Mouse (Mus musculus): ENCODE results near the gene Ppm1k. TPM values are rescaled to one million over a fixed set of nuclear protein-coding genes. Genes with fewer than 3 reads are reported as not detected.
A peak's percentile ranks its signal among the peaks of the same experiment; 100 is the strongest.
"Not testable (repeated sequence)": the region's sequence is repeated elsewhere in the genome, so short reads cannot be mapped to it uniquely, and the experiment has no call there.

The Ppm1k gene
- polyA plus RNA-seq, 1 experiment from 2014 or later = 5.7 TPM

- H3K9ac ChIP-seq (ENCODE audit: low read length) = no peak overlapping the region
- H3K27ac ChIP-seq (ENCODE audit: low read depth, low read length) = no peak overlapping the region
- no peak overlapping the region for H3K4me2 ChIP-seq
- no peak overlapping the region for H3K4me3 ChIP-seq (ENCODE audit: low read depth, low read length)
- ATAC-seq (ENCODE audit: low FRiP score) (no peak), DNase-seq (ENCODE audit: low spot score, missing footprints) (no peak)
- no peaks in the 10 kb centered on the region for H3K27me3 ChIP-seq (ENCODE audit: control insufficient read depth, insufficient read depth, low read length)
- no peaks in the 10 kb centered on the region for H3K36me3 ChIP-seq (ENCODE audit: control insufficient read depth, insufficient read depth, low read length)
- H3K9me3 ChIP-seq (ENCODE audit: control insufficient read depth, low read length) = no peaks in the 10 kb centered on the region
- no peaks in the 10 kb centered on the region for H3K4me1 ChIP-seq (ENCODE audit: control insufficient read depth, insufficient read depth, low read length)
- 53% methylated on average over 4 of the region's 4 CpGs for WGBS
Measured at GRCm38 (mm10) chr6:57557796-57558317, 22.6 kb upstream of the Ppm1k start.

GRCm38 (mm10) chr6:57551211-57551796, 16.0 kb upstream of the Ppm1k start:
- ATAC-seq (ENCODE audit: low FRiP score) (no peak), DNase-seq (ENCODE audit: low spot score, missing footprints) (no peak)
- Histone ChIP-seq H3K4me3 (ENCODE audit: low read depth, low read length) (no peak overlapping the region), H3K36me3 (ENCODE audit: control insufficient read depth, insufficient read depth, low read length) (no peaks in the 10 kb centered on the region), H3K27ac (ENCODE audit: low read depth, low read length) (no peak overlapping the region), H3K4me2 (no peak overlapping the region), H3K27me3 (ENCODE audit: control insufficient read depth, insufficient read depth, low read length) (no peaks in the 10 kb centered on the region), H3K9ac (ENCODE audit: low read length) (no peak overlapping the region), H3K9me3 (ENCODE audit: control insufficient read depth, low read length) (no peaks in the 10 kb centered on the region), H3K4me1 (ENCODE audit: control insufficient read depth, insufficient read depth, low read length) (no peaks in the 10 kb centered on the region)
- 77% methylated on average over 3 of the region's 3 CpGs for WGBS

GRCm38 (mm10) chr6:57544866-57545265, 9.6 kb upstream of the Ppm1k start:
- H3K9ac ChIP-seq (ENCODE audit: low read length) = no peak overlapping the region

GRCm38 (mm10) chr6:57543591-57543990, 8.3 kb upstream of the Ppm1k start:
- H3K27ac ChIP-seq (ENCODE audit: low read depth, low read length); H3K27me3 ChIP-seq (ENCODE audit: control insufficient read depth, insufficient read depth, low read length); ATAC-seq (ENCODE audit: low FRiP score); DNase-seq (ENCODE audit: low spot score, missing footprints); H3K9me3 ChIP-seq (ENCODE audit: control insufficient read depth, low read length); H3K36me3 ChIP-seq (ENCODE audit: control insufficient read depth, insufficient read depth, low read length); H3K4me2 ChIP-seq; H3K4me3 ChIP-seq (ENCODE audit: low read depth, low read length); H3K9ac ChIP-seq (ENCODE audit: low read length); H3K4me1 ChIP-seq (ENCODE audit: control insufficient read depth, insufficient read depth, low read length): not testable (repeated sequence)

More at GRCm38 (mm10) chr6:57544866-57545265, 9.6 kb upstream of the Ppm1k start:
- DNase-seq (ENCODE audit: low spot score, missing footprints) = no peak
- H3K4me2 ChIP-seq = no peak overlapping the region
- no peak for ATAC-seq (ENCODE audit: low FRiP score)
- no peaks in the 10 kb centered on the region for H3K4me1 ChIP-seq (ENCODE audit: control insufficient read depth, insufficient read depth, low read length)
- 77% methylated on average over 2 of the region's 2 CpGs for WGBS
- H3K4me3 ChIP-seq (ENCODE audit: low read depth, low read length) = no peak overlapping the region
- no peaks in the 10 kb centered on the region for H3K27me3 ChIP-seq (ENCODE audit: control insufficient read depth, insufficient read depth, low read length)
- H3K36me3 ChIP-seq (ENCODE audit: control insufficient read depth, insufficient read depth, low read length) = no peaks in the 10 kb centered on the region
- no peaks in the 10 kb centered on the region for H3K9me3 ChIP-seq (ENCODE audit: control insufficient read depth, low read length)
- H3K27ac ChIP-seq (ENCODE audit: low read depth, low read length) = no peak overlapping the region

GRCm38 (mm10) chr6:57541737-57542335, 6.6 kb upstream of the Ppm1k start:
- Histone ChIP-seq H3K4me3 (ENCODE audit: low read depth, low read length) (no peak overlapping the region), H3K36me3 (ENCODE audit: control insufficient read depth, insufficient read depth, low read length) (no peaks in the 10 kb centered on the region), H3K4me2 (no peak overlapping the region), H3K9me3 (ENCODE audit: control insufficient read depth, low read length) (no peaks in the 10 kb centered on the region), H3K9ac (ENCODE audit: low read length) (no peak overlapping the region), H3K27me3 (ENCODE audit: control insufficient read depth, insufficient read depth, low read length) (no peaks in the 10 kb centered on the region), H3K27ac (ENCODE audit: low read depth, low read length) (no peak overlapping the region), H3K4me1 (ENCODE audit: control insufficient read depth, insufficient read depth, low read length) (no peaks in the 10 kb centered on the region)
- WGBS = 83% methylated on average over 1 of the region's 1 CpGs
- ATAC-seq (ENCODE audit: low FRiP score) (no peak), DNase-seq (ENCODE audit: low spot score, missing footprints) (no peak)

GRCm38 (mm10) chr6:57540950-57541498, 5.8 kb upstream of the Ppm1k start:
- no peak overlapping the region for H3K27ac ChIP-seq (ENCODE audit: low read depth, low read length)
- no peaks in the 10 kb centered on the region for H3K27me3 ChIP-seq (ENCODE audit: control insufficient read depth, insufficient read depth, low read length)
- H3K9me3 ChIP-seq (ENCODE audit: control insufficient read depth, low read length) = no peaks in the 10 kb centered on the region
- no peak overlapping the region for H3K4me2 ChIP-seq
- H3K4me1 ChIP-seq (ENCODE audit: control insufficient read depth, insufficient read depth, low read length) = no peaks in the 10 kb centered on the region
- DNase-seq (ENCODE audit: low spot score, missing footprints) = no peak
- H3K36me3 ChIP-seq (ENCODE audit: control insufficient read depth, insufficient read depth, low read length) = no peaks in the 10 kb centered on the region
- 85% methylated on average over 5 of the region's 5 CpGs for WGBS
- no peak for ATAC-seq (ENCODE audit: low FRiP score)
- no peak overlapping the region for H3K9ac ChIP-seq (ENCODE audit: low read length)
- H3K4me3 ChIP-seq (ENCODE audit: low read depth, low read length) = no peak overlapping the region

GRCm38 (mm10) chr6:57537887-57538286, 2.6 kb upstream of the Ppm1k start:
- whole genome bisulfite sequencing = 86% methylated on average over 5 of the region's 5 CpGs

GRCm38 (mm10) chr6:57535971-57536669, 852 bp upstream of the Ppm1k start:
- no peaks in the 10 kb centered on the region for H3K9me3 ChIP-seq (ENCODE audit: control insufficient read depth, low read length)
- H3K9ac ChIP-seq (ENCODE audit: low read length) = peak overlapping the region; percentile 65
- no peaks in the 10 kb centered on the region for H3K27me3 ChIP-seq (ENCODE audit: control insufficient read depth, insufficient read depth, low read length)
- H3K36me3 ChIP-seq (ENCODE audit: control insufficient read depth, insufficient read depth, low read length) = no peaks in the 10 kb centered on the region
- 30% methylated on average over 14 of the region's 14 CpGs for WGBS
- peak overlapping the region; percentile 75 for H3K4me2 ChIP-seq
- peak overlapping the region; percentile 38 for H3K4me3 ChIP-seq (ENCODE audit: low read depth, low read length)
- H3K27ac ChIP-seq (ENCODE audit: low read depth, low read length) = 0 out of 2 replicates have a peak overlapping the region, but pooled peaks have one; percentile 37
- DNase-seq (ENCODE audit: low spot score, missing footprints) = no peak
- ATAC-seq (ENCODE audit: low FRiP score) = peak; percentile 47
- H3K4me1 ChIP-seq (ENCODE audit: control insufficient read depth, insufficient read depth, low read length) = peaks cover 8% of the 10 kb centered on the region

More at GRCm38 (mm10) chr6:57537887-57538286, 2.6 kb upstream of the Ppm1k start:
- DNase-seq (ENCODE audit: low spot score, missing footprints) = no peak
- Histone ChIP-seq H3K9me3 (ENCODE audit: control insufficient read depth, low read length) (no peaks in the 10 kb centered on the region), H3K4me2 (no peak overlapping the region), H3K4me1 (ENCODE audit: control insufficient read depth, insufficient read depth, low read length) (peaks cover 8% of the 10 kb centered on the region), H3K9ac (ENCODE audit: low read length) (no peak overlapping the region), H3K27me3 (ENCODE audit: control insufficient read depth, insufficient read depth, low read length) (no peaks in the 10 kb centered on the region), H3K36me3 (ENCODE audit: control insufficient read depth, insufficient read depth, low read length) (no peaks in the 10 kb centered on the region), H3K27ac (ENCODE audit: low read depth, low read length) (no peak overlapping the region), H3K4me3 (ENCODE audit: low read depth, low read length) (no peak overlapping the region)
- ATAC-seq (ENCODE audit: low FRiP score) = no peak

Measured in midbrain, embryonic 11.5 days (tissue).